Mouse (Mus musculus) CD4-positive helper T cell, adult 2 months (primary cell): ENCODE measurements around the gene Atg4a-ps.
A peak's percentile ranks its signal among the peaks of the same experiment; 100 is the strongest.
"Not testable (repeated sequence)": the region's sequence is repeated elsewhere in the genome, so short reads cannot be mapped to it uniquely, and the experiment has no call there.

Source experiments
- DNase-seq: peaks from one replicate; pipeline ENCODE4 v3.0.0-alpha.2; 2012; ENCODE audit warnings: low read depth, missing footprints, low spot score

Atg4a-ps gene

DNA sequence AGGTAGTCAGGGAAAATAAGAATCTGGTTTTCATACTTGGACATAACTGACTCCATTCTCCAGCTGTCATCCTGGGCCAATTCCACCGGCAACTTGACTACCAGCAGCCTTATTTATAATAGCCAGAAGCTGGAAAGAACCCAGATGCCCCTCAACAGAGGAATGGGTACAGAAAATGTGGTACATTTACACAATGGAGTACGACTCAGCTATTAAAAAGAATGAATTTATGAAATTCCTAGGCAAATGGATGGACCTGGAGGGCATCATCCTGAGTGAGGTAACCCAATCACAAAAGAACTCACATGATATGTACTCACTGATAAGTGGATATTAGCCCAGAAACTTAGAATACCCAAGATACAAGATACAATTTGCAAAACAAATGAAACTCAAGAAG lies at the start of gene Atg4a-ps:
Gene Atg4a-ps (minus strand): TSS at position 101 of the 400 bp plus-strand sequence.
- not testable (repeated sequence) for DNase-seq

DNA sequence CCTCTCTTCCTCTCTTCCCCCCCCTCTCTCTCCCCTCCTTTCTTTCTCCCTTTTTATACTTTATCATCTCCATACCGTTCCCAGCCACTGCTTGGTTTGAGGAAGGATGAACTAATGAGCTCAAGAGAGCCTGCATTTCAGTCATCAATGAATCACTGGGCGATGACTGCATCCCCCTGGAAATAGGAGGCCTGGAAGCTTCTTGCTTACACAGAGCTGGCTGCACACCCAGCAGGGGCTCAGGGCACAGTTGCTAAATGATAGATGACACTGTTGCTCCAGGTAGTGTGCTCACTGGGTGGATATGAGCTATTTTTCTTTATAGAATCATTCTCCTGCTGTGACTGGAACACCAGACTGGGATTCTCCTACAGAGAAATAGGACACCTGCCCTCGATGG lies 49.7 kb upstream of the Atg4a-ps start:
- DNase-seq = no peak

DNA sequence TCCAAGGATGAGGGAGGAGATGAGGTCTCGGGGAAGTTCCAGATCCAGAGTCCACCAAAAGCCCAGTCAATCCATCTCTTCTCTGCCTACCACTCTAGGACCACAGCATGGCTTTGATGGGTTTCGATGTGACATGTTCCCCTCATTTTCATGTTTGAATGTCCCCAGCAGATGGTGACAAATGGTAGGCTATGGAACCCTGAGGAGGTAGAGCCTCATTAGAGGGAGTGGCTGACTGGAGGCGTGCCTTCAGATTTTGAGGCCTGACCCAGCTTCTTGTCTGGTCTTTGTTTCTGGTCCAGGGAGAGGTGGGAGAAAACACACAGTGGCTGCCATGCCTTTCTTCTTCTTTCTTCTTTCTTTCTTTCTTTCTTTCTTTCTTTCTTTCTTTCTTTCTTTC lies 44.6 kb upstream of the Atg4a-ps start:
- DNase-seq = peak; percentile 10

DNA sequence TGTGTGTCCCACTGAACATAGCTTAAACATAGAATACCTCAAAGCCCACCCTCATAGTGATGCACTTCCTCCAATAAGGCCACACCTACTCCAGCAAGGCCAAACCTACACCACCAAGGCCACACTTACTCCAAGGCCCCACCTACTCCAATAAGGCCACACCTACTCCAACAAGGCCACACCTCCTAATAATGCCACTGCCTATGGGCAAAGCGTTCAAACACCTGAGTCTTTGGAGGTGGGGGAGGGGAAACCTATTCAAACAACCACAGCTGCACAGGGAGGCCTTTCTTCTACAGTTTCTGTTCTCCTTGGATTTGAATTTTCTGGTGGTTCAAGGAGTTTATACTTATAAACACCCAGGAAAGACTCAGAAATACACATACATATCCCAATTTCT lies 43.2 kb upstream of the Atg4a-ps start:
- no peak for DNase-seq

DNA sequence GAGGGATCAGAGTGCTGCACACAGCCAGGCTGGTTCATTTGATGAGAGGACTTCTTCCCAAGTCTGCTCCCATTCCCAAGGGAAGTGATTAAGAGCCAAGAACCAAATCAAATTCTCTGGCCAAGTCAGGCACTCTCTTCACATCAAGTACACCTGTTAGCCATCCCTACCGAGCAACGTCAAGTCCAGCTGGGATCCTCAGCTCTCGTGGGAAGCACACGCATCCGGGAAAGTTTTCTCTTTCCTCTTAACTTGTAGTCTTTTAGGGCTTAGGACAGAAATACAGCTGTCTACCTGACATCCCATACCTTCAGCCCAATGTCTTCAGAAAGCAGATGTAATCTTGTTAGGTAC lies 38.1 kb upstream of the Atg4a-ps start:
- no peak for DNase-seq

DNA sequence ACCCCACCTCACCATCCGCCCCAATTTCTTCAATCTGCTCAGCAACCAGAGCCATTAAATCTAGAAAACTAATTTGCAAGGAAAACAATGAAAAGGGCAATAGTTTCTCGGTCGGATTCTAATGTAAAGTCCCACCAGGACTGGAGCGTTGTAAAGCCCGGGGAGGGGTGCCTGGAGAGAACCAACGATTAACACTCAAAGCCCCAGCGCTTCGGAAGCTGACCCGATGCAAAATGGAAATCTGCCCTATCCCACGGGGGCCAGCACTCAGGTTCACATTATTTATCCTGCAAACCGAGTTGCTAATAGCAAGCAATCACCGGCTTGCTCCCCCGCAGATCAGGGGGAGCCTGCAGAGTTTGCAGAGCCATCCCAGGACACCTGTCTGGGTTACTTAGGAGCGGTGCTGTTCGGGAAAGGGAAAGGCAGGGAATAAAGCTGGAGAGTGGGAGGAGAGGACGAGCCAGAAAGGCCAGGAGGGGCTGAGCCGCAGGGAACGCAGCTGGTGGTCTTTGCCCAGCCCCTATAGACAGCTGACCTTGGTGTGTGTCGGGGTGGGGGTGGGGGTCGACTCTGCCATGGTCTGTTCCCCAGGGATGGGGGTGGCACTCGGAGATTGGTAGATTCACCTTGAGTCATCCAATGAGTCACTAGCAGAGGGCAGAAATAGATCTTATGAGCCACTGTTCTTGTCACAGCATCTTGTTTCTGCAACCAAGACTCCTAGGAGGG lies 37.5 kb upstream of the Atg4a-ps start:
- no peak for DNase-seq

DNA sequence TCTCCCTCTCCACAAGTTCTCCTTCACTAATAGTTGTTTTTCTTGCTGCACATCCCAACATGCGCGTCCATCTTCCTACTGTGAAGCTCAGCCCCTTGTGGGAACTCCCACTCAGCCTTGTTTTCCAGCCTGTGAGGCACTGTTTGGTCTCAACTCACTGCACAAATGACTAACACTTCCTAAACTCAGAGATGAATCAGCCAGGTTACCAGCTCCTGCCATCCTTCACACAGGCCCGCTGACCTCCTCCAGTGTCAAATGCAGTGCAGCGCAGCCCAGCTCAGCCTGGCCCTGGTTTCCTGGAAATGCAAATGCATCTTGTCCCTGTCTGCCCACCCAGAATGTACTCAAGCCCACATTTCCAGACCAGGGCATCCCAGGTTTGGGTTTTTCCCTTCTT lies 36.6 kb upstream of the Atg4a-ps start:
- DNase-seq = no peak

DNA sequence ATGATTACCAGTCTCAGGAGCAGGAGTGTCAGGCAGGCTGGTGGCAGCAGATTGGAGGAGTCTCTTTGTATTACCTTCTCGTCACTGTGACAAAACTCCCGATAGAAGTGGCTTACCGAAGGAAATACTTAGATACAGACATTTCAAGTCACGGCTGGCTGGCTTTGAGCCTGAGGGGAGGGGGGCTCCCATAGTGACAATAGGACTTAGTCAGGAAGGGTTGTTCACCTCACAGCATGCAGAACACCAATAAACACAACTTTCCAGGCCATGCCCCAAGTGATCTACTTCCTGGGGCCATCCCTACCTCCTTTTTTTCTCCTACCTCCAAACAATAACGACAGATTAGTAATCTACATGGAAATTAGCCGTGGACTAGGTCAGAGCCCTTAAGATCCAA lies 32.9 kb upstream of the Atg4a-ps start:
- no peak for DNase-seq

DNA sequence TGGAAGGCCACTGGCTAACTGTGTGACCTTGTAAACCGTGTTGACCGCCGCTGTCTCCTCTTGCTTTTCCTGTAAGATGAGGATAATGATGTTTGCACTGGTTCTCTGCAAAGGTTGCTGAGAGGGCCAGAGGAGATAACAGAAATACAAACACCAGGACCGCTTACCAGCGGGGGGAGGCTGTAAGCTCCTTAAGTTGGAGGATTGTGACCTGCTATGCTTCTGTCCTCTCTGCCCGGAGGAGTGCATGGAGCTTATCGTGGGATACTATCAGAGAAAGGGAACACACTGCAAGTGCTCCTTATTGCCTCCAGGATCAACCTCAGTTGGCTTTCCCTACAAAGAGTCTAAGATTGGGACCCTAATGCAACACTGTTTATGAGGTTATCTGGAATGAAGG lies 26.8 kb upstream of the Atg4a-ps start:
- no peak for DNase-seq

DNA sequence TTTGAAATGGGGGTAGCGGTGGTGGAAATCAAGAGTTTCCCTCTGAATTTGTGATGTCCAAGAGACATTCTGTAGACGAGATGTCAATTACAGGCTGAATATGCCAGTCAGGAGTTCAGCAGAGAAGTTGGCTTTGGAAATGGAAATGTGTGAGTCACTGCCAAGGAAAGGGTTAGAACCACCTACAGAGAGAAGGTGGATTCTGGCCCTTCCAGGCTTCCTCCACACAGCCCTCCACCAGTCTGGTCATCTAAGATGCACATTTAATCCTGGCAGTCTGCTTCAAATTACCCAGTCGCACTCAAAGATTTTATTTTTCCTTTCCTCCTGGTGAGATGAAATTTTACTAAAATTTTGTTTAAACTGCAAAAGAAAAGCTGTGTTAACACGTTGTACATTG lies 26.2 kb upstream of the Atg4a-ps start:
- no peak for DNase-seq

DNA sequence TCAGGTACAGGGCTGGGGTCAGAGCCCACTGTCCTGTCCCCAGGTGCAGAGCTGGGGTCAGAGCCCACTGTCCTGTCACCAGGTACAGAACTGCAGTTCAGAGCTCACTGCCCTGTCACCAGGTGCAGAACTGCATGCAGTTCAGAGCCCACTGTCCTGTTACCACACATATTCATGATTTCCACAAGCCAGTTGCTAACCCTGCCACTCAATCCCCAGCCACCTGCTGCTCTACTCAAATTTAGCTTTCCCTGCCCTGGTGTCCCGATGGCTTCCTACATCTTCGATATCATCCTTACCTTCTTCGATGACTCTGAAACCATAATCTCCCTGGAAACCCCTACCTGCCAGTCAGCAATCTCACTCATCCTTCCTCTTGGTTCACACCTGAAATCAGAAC lies 17.5 kb upstream of the Atg4a-ps start:
- no peak for DNase-seq

DNA sequence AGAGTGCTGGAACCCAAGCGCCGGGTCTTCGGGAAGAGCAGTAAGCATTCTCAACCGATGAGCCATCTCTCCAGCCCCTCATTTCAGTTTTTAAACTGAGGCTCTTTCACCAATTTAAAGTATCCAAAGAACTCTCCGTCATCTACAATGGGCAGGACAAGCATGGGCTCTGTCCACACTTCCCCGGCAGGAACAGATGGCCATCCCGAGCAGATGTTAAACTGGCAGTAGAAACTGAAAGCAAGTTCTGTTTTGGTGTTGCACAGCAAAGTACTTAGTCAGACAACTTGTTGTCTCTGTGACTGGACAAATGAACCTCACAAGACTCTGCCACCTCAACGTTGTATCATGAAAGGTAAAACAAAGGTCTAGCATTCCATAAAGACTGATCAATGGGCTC lies 15.8 kb upstream of the Atg4a-ps start:
- no peak for DNase-seq

DNA sequence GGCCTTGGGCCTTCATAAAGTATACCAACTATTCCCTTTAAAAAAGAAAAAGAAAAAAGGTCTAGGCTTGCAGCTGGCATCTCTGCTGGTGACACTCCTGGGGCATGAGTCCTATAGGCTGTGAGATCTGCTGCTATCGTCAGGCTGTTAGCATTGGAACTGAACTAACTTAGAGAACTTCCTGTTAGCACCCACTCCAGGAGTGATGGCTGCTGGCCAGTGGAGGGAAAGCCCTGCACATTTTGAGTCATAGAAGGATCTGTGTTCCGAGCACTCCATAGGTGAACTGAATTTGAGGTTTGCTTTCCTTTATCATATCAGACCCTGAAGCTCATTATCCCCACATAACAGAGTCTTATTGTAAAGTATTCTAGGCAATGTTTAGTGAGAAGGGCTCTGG lies 14.1 kb upstream of the Atg4a-ps start:
- DNase-seq = no peak

DNA sequence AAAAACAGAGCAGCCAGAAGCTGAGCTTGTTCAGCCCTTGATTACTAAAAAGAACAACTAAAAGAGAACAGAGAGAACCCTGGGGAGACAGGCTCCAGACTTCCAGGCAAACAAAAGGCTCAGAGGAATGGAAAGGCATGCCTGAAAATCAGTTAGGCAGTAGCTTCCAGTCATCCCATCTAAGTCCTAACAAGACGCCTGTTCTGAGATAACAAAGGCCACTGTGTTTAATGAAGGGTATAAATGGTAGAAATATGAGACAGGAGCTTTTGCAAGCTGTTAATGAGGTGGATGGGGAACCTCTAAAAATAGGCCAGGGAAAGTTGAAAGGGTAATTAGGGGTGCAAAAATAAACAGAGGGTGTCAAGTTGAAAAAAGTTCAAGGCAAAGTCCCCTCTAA lies 4.5 kb upstream of the Atg4a-ps start:
- no peak for DNase-seq

DNA sequence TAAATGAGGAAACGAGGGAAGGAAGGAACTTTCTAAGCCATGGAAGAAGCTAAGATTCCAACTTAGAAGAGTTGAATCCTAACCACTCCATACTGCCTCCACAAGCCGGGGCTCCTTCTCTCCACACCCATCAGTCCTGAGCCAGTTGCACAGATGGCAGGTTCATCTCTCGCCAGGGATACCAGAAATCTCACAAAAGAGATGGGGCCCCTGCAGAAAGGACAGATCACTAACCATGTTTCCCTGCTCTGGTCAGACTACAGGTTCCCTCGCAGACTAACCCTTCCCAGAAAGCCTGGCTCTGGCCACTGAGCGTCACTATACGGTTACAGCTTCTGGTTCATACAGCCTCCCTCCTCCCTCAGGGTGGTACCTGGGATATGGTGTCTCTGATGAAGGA lies 3.8 kb upstream of the Atg4a-ps start:
- no peak for DNase-seq

DNA sequence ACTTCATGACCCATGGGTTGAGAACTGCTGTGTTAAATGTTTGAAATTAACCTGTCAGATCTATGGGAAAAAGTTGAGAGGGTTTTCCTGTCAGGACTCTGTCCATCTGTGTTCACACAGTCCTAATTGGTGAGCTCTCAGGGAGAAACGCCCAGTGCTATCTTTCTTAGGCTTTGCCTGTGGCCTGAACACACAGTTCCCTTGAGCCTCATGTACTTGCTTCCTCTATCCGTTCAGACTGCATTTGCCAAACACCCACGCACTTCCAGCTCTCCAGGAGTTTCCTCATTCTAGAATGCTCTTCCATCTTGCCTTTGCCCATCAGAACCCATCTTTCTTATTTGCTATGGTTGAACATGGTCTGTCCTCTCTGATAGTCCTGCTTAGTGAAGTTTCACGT lies 2.6 kb upstream of the Atg4a-ps start:
- DNase-seq = no peak

DNA sequence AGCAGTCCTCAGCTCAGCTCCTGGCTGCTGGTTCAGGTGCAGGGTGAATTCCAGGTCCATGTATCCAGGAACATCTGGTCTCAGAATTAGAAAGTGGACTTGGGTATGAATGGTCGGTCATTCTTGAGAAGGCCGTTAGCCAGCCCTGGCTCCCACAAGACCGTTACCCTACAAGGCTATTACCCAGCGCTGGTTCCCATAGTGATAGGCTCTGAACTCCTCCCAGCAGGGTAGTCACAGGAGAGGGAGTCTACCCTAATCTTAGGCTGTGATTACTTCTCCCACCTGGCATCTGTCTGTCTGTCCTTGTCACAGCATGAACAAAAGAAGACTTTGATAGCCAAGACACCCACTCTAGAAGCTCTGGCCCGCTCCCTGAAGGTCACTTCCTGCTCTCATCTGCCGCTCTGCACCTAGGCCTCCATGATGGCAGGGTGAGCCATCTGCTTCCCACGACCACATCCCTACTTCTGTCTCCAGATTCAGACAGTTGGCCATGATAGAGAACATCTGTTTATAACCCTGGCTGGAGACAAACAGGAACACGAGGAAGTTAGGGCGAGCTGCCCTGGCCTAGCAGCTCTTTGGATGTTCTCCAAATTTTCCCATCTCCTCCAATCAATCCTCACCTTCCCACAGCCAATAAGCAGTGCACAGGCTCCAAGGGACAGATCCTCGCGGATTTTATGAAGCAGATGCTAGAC lies 1.4 kb upstream of the Atg4a-ps start:
- no peak for DNase-seq

DNA sequence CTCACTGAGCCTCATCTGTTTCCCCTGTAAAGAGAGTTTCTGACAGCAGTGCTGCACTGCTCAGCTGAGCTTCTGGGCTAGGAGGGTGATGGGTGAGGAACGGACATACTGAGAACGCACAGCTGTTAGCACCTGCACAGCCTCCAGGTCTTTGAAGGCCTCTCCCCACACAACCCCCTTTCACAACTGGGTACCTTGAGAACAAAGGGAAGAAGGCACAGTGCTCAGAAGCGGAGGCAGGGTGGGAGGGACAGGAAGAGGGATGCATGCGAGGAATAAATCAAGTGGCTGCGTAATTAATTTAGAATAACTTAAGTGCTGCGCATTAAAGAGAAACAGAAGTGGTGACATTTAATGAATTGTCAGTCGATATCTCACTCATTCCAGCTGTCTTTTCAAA lies 4.6 kb downstream of the Atg4a-ps start:
- peak; percentile 33 for DNase-seq

DNA sequence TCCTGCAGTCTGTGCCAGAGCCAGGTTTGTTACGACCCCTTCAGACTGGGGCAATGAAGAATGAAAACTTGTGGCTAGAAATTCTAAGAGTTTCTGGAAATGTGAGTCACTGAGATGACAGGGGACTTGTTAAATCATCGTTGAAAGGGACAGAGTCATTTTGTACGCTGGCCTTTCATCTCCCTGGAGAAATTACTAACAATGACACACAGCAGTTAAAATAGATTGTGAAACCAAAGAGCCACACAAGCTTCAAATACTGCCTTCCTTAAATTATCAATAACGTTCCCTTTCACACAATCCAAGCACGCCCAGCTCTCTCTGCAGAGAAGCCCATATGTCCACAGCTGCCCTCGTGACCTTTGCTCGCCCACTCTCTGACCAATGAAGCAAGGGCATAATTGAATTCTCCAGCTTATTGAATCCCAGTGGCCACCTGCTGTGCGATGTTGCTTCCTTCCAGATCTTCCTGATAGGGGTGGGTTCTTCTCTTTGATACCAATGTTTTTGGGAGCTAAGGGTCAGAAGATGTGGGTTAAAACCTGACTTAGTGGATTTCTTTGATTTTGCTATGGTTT lies 5.6 kb downstream of the Atg4a-ps start:
- no peak for DNase-seq

DNA sequence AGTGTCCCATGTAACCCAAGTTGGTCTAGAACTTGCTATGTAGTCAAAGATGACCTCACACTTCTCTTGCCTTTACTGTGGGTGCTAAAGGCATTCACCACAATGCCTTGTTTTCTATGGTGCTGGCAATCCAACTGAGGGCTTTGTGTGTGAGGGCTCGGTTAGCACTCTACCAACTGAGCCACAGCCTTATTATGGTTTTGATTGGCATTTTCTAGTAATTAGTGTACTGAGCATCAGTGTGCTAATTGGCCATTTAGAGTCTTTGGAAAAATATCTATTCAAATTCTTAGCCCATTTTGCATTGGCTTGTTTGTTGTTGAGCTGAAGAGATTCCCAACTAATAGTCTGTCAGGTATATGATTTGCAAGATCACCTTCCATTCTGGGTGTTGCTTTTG lies 8.2 kb downstream of the Atg4a-ps start:
- DNase-seq = no peak

DNA sequence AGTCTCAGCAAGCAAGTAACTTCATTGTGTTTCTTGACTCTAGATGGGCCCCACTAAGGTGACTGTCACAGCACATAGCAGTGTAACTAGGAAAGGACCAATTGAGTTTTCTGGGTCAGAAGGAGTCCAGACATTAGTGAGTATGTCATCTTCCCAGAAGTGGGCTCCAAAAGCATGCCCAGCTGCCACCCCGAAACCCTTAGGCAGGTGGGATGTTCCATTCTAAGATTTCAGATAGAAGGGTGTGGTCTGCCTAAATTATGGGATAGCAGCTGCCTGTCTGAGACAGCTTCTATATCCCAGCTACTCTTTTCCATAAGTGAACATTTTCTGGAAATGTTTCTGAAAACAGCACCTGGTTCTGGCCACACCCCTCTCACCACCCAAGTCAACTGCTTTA lies 11.6 kb downstream of the Atg4a-ps start:
- no peak for DNase-seq

DNA sequence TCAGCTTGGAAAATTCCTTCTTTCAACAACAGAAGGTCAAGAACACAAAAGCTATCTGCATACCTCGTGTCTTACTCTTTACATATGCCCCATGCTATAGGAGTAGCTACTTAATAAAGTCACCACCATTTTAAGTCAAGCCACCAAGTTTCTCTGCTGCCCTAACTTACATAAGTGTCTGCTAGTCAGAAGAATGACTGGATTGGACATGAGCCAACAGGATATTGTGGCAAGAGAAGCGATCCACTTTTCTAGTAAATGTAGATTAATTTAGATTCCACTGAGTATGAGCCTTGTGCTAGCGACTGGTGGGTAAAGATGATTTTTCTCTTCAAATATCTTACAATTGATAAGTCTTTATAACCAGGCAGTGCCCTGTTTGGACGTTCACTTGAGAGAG lies 12.0 kb downstream of the Atg4a-ps start:
- no peak for DNase-seq

DNA sequence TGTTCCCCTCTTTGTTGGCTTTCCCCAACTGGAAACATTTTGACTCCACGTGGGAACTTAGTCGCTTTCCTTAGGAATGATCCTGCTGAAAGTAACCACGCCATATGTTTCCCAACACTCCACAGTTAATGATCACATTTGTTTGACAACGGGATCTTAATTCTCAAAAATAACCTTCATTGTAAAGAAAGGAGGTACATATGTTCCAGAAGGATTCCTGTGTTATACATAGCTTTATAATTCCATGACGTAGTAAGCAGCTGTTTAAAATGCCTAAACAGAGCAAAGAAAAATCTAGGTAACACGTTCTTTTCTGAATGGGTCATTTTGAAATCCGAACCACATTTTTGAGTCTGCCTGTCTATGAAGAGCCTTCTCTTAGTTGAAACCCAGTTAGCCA lies 12.7 kb downstream of the Atg4a-ps start:
- DNase-seq = no peak
